Mouse (Mus musculus) cerebellum, adult 2 months (tissue): ENCODE results near the gene Gls.

Experiments used
- CTCF ChIP-seq: fragments of 200-500 bp; IDR thresholded peaks from 2 replicates; pipeline ENCODE4 v1.5.1; 2011; ENCODE audit warnings: low read depth, mild to moderate bottlenecking, control low read depth, low read length, moderate library complexity, borderline replicate concordance; ENCODE audit not compliant: insufficient read depth
- POLR2A ChIP-seq: fragments of 200-500 bp; IDR thresholded peaks from 2 replicates; pipeline ENCODE4 v1.6.1; 2011; ENCODE audit warnings: low read length, control low read depth, borderline replicate concordance; ENCODE audit not compliant: insufficient read depth

- TF ChIP-seq CTCF (no peak), POLR2A (no peak)
Observed at GRCm38 (mm10) chr1:52124818-52125217, 108.2 kb downstream of the Gls start.
